Mouse (Mus musculus) monocyte, adult 5-6 weeks (primary cell): ENCODE measurements around the gene Fam133b. TPM values are rescaled to one million over a fixed set of nuclear protein-coding genes. Genes with fewer than 3 reads are reported as not detected.

Experiments
- ATAC-seq: fragments of 153-309, 156-312 bp; replicated peaks from 2 replicates; pipeline ENCODE4 v1.8.0; 2017; ENCODE audit warnings: mild to moderate bottlenecking; ENCODE audit not compliant: low TSS enrichment, insufficient number of reproducible peaks, severe bottlenecking, poor library complexity, low FRiP score
- total RNA-seq: library from RNA; stranded (forward); fragments of 200-1000, 200-491, 200-594 nt; gene quantifications from 3 replicates; pipeline ENCODE4 v1.2.3, GENCODE M21; 2017

The Fam133b gene
- 76.0 to 90.1 TPM (median 79.9 TPM) in 3 replicates for total RNA-seq

- ATAC-seq, result peak; percentile 93
Measured at GRCm38 (mm10) chr5:3543629-3544479, at the start of gene Fam133b. Fam133b (plus strand) TSS chr5:3543833.

GRCm38 (mm10) chr5:3493968-3494367, 49.7 kb upstream of the Fam133b start:
- ATAC-seq, result no peak

DNA sequence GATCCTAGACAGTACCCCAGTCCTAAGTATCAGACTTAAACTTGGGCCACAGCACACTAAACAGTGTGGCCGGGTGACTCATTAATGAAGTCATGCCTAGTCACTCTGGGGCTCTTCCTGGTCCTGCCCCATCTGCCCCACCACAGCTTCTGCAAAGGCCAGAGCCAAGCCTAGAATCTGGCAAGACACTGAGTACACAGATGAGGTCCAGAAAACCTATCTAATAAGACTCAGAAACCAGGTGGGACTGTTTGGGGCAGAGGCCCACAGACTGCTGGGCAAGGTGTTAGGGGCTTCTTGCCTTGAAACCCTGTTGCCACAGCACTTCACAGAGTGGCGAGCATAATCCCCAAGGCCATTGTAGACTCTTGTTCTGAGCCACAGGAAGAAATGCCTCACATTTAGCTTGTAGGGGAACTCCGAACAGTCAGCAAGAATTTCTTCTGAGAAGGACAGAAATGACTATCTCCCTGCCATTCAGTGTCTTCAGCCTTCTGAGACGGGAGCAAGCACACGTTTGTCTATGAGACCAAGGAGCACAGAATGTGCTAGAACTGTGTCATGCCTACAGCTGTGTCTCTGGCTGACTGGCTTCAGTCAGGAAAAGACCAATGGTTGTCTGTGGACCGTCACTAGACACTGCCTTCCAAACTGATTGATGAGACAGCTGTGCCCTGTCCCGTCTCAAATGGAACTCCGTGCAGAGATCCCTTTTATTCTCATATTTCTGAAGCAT, 49.0 kb upstream of the Fam133b start:
- peak; percentile 89 for ATAC-seq

GRCm38 (mm10) chr5:3497505-3497925, 46.1 kb upstream of the Fam133b start:
- no peak for ATAC-seq

GRCm38 (mm10) chr5:3500298-3500697, 43.3 kb upstream of the Fam133b start:
- no peak for ATAC-seq

DNA sequence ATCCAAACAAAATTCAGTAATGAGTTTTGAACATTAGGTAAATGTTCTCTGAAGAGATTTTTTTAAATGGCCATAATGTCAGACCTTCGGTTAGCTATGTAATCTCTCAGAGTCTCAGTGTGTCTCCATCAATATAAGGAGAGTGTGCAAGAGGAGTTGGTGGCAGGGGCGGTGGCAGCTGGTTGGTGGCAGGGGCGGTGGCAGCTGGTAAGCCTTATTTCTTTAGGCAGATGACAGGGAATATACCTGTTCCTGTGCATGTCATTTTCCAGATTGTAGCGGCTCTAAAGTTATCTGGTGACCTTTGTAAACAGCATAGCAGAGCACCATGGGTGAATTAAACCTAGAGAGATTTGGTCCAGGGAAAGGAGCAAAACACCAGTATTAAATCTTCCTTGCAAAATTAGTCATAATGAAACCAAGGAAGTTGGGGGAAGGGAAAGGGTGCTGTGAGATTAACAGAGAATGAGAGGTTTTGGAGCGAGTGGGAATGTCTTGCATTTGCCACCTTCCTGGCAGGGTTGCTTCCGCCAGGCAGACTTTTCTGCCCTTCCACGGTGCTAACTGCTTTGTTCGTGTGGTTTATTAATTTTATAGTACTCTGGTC, 42.6 kb upstream of the Fam133b start:
- ATAC-seq, result no peak

- ATAC-seq, result peak; percentile 57
Measured at GRCm38 (mm10) chr5:3501564-3502001, 42.0 kb upstream of the Fam133b start.

DNA sequence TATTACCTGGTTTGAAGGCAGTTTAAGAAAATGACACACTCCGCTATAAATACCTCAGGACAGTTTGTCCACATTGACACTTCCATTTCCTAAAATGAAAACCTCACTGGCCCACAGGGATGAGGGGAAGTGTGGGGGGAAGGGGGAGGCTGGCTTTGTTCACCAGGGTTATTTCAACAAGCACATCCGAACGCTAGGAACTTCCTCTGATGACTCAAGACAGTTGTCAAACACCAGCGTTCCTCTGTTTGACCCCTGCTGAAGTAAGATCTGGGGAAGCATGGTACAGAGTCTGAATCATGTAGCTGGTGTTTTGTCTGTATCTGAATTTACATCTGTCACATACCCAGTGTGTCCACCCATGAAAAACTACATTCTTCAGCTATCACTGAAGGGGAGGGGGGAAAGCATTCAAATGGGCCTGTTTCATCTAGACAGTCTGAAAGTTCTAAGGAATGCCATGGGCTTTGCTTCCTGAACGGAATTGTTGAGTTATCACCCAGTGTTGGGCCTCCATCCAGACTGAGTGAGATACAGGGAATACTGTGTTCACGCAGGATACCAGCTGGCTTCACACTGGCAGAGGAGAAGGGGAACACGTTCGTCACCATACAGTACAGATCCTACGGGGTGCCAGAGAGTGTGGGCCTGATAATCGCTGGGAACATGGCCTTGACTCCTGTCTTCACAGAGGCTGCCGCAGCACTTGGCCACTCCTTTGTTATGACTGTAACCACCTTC, 40.9 kb upstream of the Fam133b start:
- ATAC-seq, result peak; percentile 86

- ATAC-seq, result no peak
Measured at GRCm38 (mm10) chr5:3503373-3503772, 40.3 kb upstream of the Fam133b start.

GRCm38 (mm10) chr5:3503836-3504323, 39.8 kb upstream of the Fam133b start:
- ATAC-seq, result no peak

- no peak for ATAC-seq
Measured at GRCm38 (mm10) chr5:3504453-3504852, 39.2 kb upstream of the Fam133b start.

- ATAC-seq, result no peak
Measured at GRCm38 (mm10) chr5:3505553-3505952, 38.1 kb upstream of the Fam133b start.

DNA sequence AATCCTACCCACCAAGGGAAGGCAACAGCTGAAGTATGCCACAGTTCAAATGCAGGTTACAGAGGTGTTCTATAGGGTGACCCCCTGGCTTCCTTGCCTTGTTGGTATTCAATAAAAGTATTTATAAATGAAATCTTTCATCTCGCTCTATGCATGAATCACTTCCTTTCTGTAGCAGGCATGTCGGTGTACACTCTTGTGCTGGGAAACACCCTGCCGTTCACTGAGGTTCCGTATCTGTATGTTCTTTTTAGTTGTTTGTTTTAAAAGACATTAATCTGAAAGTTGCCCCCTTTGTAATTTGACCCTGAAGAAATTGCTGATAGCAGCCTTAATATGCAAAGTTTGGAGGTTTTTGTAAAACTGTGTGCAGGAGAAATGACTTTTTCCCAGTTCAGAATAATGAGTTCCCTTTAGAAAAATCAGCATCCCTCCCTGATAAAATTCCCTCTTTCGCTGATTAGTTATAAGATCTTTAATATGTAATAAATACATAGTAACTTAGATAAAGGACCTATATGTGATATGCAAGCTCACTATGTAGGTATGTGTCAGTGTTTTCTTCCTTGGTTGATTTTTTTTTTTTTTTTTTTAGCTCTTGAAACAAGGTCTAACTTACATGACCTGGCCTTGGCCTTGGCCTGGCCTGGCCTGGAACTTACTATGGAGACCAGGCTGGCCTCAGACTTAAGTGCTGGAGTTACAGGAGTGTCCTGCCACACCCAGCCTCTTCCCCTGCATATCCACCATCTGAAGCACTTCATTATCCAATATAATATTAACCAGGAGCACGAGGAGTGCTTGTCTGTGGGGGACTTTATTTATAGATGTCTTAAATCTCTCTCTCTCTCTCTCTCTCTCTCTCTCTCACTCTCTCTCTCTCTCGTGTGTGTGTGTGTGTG, 34.9 kb upstream of the Fam133b start:
- no peak for ATAC-seq

GRCm38 (mm10) chr5:3509503-3509902, 34.1 kb upstream of the Fam133b start:
- ATAC-seq, result no peak

DNA sequence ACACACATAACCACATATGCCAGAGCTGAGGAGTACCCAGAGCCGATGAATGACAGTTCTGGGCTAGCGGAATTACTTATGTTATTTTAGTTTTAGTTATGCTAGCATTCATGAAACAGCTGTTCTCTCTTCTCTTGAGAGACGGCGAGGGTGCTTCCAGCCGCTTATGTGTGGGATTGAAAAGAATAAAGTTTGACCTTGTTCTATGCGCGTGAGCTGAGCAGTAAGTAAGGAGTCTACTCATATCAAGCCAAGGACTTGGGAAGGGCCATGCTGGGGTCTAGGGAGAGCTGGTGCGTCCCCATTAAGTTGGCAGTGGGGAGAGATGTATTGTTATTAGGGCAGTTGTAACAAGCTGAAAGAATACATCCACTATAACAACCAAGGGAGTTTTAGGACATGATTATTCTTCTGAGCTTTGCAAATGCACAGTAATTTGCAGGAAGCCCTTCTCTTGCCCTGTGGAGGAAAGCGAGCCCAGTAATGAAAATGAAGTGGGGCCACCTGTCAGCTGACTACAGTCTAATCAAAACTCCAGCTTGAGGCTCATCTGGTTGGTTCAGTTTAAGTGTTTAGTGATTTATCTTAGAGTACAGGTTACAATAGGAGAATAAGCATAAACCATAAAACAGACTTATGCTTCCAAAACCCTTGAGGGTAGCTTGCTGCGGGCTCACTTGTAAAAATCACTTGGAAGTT, 32.4 kb upstream of the Fam133b start:
- ATAC-seq, result no peak

DNA sequence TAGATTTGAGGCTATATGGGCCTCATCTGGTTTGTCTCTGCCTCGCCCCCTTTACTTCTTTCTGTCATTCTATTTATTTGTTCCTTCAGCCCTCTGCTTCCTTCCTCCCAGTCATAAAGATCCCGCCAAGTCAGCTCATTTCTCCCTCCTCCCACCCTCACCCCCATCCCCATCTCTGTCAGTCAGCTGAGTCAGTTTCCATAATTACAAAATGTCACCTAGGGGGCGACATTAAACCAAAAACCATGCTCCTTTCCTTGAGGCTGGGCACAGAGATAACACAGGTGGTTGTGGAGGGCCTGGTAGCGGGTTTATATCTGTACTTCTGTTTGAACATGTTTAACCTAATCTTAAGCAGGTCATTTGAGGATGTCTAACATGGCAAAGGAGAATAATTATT, 31.0 kb upstream of the Fam133b start:
- no peak for ATAC-seq

DNA sequence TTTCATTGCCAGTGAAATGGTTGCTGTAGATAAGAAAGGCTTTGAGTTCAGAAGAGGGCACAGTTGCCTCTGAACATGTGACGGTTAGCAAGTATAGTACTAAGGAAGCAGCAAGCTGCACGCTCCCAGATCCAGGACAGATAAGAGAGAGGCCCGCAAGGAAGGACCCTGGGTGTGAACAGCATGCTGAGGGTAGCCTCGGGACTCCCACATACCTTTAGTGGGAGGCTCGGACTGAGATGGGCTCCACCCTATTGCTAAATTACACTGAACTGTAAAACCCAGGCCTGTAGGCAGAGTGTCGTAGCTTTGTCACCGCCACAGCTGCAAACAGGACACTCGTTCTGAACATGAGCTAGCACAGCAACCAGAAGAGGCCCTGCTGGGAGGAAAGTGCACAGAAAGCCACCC, 28.7 kb upstream of the Fam133b start:
- no peak for ATAC-seq
